Mouse (Mus musculus) CD8-positive naive resting alpha-beta T cell, adult 2 months (primary cell): ENCODE data around the gene Aprt.
A peak's percentile ranks its signal among the peaks of the same experiment; 100 is the strongest.

ENCODE experiments used
- DNase-seq, 2 experiments: peaks; one replicate each; pipeline ENCODE4 v3.0.0; 2022; ENCODE audit warnings: low read depth in 2 of 2, low spot score in 2 of 2

The Aprt gene

GRCm38 (mm10) chr8:122576648-122577022 is at the start of gene Aprt:
Gene Aprt, minus strand, starts transcription at chr8:122576909.
- DNase-seq: peak; percentile 91 to 97

- no peak for DNase-seq
These were observed 49.1 kb upstream of the Aprt start for GRCm38 (mm10) chr8:122625811-122626210.

GRCm38 (mm10) chr8:122624653-122625052 is 47.9 kb upstream of the Aprt start:
- DNase-seq: no peak

GRCm38 (mm10) chr8:122623844-122624642 is 47.3 kb upstream of the Aprt start:
- no peak for DNase-seq

DNA sequence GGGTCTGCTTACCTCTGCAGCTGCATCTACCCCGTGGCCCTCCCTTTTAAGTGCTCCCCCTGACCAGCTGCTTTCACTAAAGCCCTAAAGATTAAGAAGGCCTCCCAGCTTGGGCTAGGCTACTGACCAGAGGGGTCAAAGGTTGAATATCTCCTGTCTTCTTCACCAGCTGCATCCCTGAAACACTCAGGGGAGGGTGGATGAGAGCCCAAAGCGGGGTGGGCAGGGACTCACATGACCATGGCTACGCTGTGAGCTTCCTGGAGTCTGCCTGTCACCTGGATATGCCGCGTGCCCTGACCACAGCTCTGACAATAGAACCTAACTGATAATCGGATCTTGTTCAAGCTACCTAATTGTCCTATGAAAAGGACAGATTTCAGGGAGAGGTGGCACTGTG is 46.0 kb upstream of the Aprt start, which contains the start of gene Pabpn1l:
Gene Pabpn1l (minus strand): TSS at position 13 of the 400 bp plus-strand sequence.
- no peak for DNase-seq

- DNase-seq: no peak
These were observed 43.7 kb upstream of the Aprt start for GRCm38 (mm10) chr8:122620446-122620845.

- DNase-seq: no peak
These were observed 42.1 kb upstream of the Aprt start for GRCm38 (mm10) chr8:122618660-122619378.

DNA sequence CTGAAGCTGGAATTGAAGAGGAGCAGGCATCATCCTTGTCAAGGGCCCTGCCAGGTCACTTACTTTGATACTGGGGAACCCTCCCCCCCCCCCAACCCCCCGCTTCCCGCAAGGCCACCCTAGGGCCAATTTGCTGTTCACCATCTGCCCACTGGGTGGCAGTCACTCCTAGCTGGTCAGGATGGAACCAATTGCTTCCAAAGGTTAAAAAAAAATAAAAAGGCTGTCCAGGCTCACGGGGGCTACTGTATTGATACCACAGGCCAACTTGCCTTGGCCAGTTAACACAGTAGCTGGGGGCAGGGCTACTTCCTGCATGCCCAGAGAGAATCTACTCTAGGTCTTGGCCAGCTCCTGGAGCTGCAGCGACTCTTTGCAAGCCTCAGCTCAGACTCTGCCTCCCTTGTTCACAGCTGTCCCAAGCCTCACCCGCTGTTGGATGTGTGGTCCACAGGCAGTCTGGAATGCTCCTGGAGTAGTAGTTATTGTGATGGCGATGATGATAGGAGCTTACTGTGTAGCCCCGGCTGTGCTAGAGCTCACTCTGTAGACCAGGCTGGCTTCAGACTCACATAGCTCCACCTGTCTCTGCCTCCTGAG is 41.3 kb upstream of the Aprt start:
- peak; percentile 47 to 74 for DNase-seq

DNA sequence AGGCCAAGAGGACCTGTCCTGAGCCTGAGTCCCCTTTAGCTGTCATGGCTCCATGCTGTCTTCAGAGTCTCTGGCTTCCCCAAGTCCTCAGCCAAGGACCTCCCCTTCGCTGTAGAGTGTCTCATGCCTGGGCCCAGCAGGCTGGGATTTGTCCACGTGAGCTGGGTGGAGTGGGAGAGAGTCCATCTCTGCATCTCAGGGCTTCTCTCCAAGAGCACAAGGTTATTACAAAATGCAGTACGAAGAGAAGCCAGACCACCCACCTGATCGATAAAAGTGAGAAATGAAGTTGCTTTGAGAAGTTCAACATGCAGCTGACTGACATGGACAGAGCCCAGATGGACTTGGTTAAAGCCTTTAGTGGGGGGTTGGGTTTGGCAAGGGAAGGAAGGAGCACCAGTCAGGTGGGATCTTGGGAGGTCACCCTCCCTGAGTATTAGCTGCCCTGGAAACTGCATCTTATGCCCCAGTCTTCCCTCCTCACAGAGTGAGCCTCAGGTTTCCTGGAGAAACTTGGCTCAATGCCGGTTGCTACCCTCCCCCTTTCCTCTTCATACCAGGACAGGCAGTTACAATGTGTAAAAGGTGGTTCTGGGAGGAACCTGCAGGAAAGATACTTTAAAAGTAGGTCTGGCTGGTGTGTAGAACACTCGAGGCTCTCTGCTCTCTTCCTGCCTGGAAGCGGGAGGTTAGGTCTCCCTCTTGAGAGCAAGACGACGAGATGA is 39.6 kb upstream of the Aprt start:
- DNase-seq: no peak

DNA sequence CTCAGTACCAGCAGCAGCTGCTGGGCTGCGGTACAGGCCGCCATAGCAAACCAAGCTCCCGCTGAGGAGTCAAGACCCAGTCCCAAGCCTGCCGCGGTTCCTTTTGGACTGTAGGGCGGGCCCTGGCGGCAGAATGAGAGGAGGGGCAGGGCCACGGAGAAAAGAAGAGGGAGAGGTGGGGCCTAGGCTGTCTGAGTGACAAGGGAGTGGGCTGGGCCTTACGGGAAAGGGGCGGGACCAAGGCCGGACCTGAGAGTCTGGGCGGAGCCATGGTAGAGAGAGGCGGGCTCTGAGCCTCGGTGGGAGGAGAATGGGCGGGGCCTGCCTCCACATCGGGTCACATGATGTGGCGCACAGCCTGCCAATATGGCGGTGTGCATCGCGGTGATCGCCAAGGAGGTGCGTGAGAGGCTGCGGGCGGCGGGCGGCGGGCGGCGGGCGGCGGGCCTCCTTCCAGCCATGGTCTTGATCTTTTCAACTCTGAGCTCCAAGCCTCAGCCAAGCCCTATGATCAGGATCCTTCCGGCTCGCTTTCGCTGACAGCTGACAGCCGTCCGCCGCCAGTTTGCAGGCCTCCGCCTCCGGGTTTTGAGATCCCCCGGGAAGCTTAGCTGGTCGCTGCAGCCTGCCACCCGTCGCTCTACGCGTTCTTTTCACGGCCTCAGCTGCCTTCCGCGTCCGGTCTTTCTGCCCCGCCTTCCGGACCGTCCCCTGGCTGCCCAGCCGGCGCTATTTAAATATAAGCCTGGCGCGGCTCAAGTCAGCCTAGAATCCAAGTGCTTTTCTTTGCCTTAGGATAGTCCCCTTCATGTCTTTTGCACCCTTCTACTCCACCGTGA is 34.8 kb upstream of the Aprt start, which contains the start of the genes Galns and Trappc2l:
Gene Galns (minus strand): TSS at position 169 of the 839 bp plus-strand sequence.
Gene Trappc2l (plus strand): TSS at position 346 of the 839 bp plus-strand sequence.
- peak; percentile 93 to 95 for DNase-seq

GRCm38 (mm10) chr8:122610612-122611277 is 34.0 kb upstream of the Aprt start:
- no peak for DNase-seq

- DNase-seq: no peak
These were observed 33.5 kb upstream of the Aprt start for GRCm38 (mm10) chr8:122610209-122610608.

DNA sequence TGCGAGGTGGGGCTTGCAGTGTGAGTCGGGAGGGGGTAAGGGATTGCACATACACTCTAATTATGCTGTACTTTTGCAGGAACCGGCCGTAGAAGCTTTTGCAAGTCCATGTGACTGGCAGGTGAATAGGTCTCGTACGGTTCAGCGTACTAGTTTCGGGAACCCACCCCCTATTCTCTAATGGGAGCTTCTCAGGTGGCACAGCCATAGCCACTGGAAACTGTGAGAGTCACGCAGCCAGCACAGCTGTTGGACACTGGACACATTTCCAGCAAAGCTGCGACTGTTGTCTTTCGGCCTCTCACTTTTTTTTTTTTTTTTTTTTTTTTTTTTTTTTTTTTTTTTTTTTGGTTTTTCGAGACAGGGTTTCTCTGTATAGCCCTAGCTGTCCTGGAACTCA is 30.1 kb upstream of the Aprt start:
- no peak for DNase-seq

GRCm38 (mm10) chr8:122605367-122605766 is 28.7 kb upstream of the Aprt start:
- DNase-seq: no peak

GRCm38 (mm10) chr8:122604640-122605039 is 27.9 kb upstream of the Aprt start:
- no peak for DNase-seq

DNA sequence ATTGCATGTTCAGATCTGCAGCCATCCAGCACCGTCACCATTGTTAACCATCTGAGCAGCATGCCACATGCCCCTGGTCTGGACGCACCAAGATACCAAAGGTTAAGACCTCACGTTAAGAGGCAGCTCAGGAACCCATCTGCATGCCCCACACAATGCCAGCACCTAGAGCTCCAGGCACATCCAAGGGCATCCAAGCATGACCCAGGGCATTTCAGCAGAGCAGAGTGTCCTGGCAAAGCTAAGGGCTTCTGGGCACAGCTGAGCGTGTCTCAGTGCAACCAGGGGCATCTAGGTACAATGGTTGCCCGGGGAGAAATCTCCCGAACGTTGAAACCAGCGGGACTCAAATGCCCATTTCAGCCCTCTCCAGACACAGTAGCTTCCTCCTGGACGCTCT is 24.0 kb upstream of the Aprt start:
- DNase-seq: no peak

DNA sequence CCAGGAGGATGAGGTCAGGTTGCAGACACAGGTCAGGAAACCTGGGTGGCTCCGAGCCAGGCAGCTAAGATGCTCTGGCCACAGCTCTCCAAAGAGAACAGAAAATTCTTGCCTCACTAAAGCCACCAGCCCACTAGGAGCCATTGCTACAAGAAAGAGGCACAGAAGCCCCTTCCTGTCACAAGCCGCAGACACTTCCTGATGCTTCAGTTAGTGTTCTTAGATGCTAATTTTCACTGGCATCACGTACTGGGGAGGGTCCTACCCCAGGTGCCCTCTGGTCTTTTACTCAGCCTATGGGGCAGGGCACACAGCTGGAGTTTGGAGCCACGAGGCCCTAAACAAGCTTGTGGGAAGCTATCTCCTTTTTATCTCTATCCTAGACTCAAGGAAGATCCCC is 19.3 kb upstream of the Aprt start:
- DNase-seq: peak in 1 of 2 experiments; percentile 20

DNA sequence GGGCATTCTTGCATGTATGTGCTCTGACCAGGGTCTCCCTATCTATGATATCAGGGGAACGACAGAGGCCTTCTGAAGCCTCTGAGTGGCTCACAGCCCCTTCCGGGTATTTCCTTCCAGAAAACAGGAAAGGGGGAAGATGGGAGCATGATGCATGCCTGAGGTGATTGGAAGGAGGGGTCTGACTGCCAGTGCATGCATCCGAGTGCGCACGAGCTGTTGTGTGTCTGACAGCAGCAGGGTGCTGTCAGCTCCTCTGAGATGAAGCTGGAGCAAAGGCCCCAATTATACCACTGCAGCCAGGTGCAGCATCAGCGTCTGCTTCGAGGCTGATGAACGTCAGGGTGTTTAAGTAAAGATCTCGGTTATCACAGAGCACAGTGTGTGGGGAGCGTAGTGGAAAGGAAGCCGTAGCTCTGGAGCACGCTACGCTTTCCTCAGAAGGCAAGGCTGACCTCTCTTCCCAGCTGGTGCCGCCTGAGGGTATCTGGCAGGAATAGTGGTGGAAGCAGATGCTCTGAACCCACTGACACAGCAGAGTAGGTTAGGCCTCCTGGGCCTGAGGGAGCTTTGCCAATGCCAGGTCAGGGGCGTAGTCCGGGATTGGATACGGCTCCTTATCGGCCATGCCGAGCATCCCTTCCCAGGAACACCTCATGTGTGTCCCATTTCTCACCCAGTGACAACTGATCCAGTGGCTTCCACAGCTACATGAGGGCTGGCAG is 17.2 kb upstream of the Aprt start:
- no peak for DNase-seq

- no peak for DNase-seq
These were observed 16.5 kb upstream of the Aprt start for GRCm38 (mm10) chr8:122593240-122593639.
